Mouse (Mus musculus): ENCODE data around the gene Tcf15. TPM values are rescaled to one million over a fixed set of nuclear protein-coding genes. Genes with fewer than 3 reads are reported as not detected.

The Tcf15 gene
- polyA plus RNA-seq, 1 experiment: 2.4 TPM

DNA sequence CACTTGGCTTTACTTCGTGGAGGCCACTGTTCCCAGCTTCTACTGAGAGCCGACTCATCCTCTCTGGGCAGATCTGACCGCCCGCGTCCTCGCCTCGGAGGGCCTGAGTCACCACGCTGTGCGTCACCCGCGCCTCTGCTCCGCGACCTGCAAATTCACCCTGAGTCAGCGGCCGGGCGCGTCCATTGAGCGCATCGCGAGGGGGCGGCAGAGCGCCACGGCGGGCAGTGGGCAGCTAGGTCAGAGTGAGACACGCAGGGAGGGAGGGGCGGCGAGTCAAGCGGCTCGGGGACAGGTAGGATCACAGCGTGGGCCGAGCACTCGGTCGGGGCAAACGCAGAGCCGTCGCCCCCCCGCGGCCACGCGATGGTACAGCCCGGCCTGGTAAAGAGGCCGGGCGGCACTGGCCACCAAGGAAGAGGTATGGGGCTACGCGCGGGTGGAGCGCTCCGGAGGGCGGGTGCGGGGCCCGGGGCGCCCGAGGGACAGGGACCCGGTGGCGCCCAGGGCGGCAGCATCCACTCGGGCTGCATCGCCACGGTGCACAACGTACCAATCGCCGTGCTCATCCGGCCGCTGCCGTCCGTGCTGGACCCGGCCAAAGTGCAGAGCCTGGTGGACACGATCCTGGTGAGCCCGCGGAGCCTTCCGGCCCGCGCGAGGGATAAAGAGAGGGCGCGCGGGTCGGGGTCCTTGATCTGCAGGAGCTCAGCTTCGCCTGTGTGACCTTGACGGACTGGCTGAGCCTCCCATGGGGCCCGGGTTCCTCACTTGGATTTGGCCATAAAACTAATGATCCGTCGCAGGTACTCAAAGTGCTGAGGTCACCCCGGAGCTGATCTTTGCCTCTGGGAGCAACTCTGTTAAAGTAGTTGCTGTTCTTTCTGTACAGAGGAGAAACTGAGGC, 37.8 kb upstream of the Tcf15 start, which contains the start of gene Srxn1:
Gene Srxn1, plus strand, starts transcription at position 199 of the 907 bp plus-strand sequence.
- DNase-seq: peak; percentile 87
- TF ChIP-seq CTCF (IDR thresholded peaks at IDR 0.05; ENCODE audit: insufficient read depth, low read length) (no peak), POLR2A (IDR thresholded peaks at IDR 0.05; ENCODE audit: borderline replicate concordance, extremely low read depth, low read depth, low read length) (peak; percentile 53; the same call in 1 of the 2 replicates)
- Histone ChIP-seq H3K4me1 (ENCODE audit: control insufficient read depth, insufficient read depth, low read length) (peaks cover 6% of the 10 kb centered on the region; the same call in 1 of the 2 replicates), H3K4me3 (replicated peaks; ENCODE audit: extremely low read depth, low read depth, low read length) (peak within 1 kb of the TSS; percentile 76)
- WGBS: 1% methylated on average over 84 of the region's 84 CpGs

GRCm38 (mm10) chr2:152106225-152106595, 37.2 kb upstream of the Tcf15 start:
- no peak for DNase-seq
- peaks cover 6% of the 10 kb centered on the region; the same call in 1 of the 2 replicates for H3K4me1 ChIP-seq (ENCODE audit: control insufficient read depth, insufficient read depth, low read length)
- H3K4me3 ChIP-seq (replicated peaks; ENCODE audit: extremely low read depth, low read depth, low read length): peak overlapping the region; percentile 76
- WGBS: 75% methylated on average over 3 of the region's 3 CpGs
- no peak for TF ChIP-seq CTCF (IDR thresholded peaks at IDR 0.05; ENCODE audit: insufficient read depth, low read length)
- TF ChIP-seq POLR2A (IDR thresholded peaks at IDR 0.05; ENCODE audit: borderline replicate concordance, extremely low read depth, low read depth, low read length): no peak

DNA sequence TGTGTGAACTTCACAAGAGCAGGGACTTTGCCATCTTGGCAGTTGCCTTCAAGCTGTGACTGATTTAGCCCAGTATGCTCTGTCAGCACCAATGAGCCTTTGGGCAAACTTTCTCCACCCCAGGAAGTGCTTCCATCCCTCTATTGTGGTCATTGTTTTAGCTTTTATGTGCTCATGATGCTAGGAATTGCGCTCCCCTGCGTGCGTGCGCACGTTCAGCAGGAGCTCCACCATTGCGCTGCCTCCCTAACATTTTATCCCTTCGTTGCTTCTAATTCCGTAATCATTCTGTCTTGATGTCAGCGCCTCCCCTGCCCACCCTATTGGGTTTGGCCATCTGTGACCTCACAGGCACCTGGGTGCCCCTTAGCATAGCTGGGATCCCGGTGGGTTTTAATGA, 36.8 kb upstream of the Tcf15 start:
- 97% methylated on average over 10 of the region's 10 CpGs for WGBS
- TF ChIP-seq CTCF (IDR thresholded peaks at IDR 0.05; ENCODE audit: insufficient read depth, low read length): no peak
- no peak for TF ChIP-seq POLR2A (IDR thresholded peaks at IDR 0.05; ENCODE audit: borderline replicate concordance, extremely low read depth, low read depth, low read length)
- DNase-seq: no peak
- H3K4me1 ChIP-seq (ENCODE audit: control insufficient read depth, insufficient read depth, low read length): peaks cover 6% of the 10 kb centered on the region; the same call in 1 of the 2 replicates
- H3K4me3 ChIP-seq (replicated peaks; ENCODE audit: extremely low read depth, low read depth, low read length): no peak overlapping the region

- no peak for DNase-seq
- 72% methylated on average over 7 of the region's 7 CpGs for WGBS
- Histone ChIP-seq H3K4me3 (replicated peaks; ENCODE audit: extremely low read depth, low read depth, low read length) (no peak overlapping the region), H3K4me1 (ENCODE audit: control insufficient read depth, insufficient read depth, low read length) (peaks cover 6% of the 10 kb centered on the region; the same call in 1 of the 2 replicates)
- no peak for TF ChIP-seq POLR2A (IDR thresholded peaks at IDR 0.05; ENCODE audit: borderline replicate concordance, extremely low read depth, low read depth, low read length)
- TF ChIP-seq CTCF (IDR thresholded peaks at IDR 0.05; ENCODE audit: insufficient read depth, low read length): no peak
These were observed 34.7 kb upstream of the Tcf15 start for GRCm38 (mm10) chr2:152108702-152109101.

GRCm38 (mm10) chr2:152109386-152109785, 34.0 kb upstream of the Tcf15 start:
- no peak for DNase-seq
- WGBS: 89% methylated on average over 5 of the region's 5 CpGs
- no peak for TF ChIP-seq CTCF (IDR thresholded peaks at IDR 0.05; ENCODE audit: insufficient read depth, low read length)
- no peak for TF ChIP-seq POLR2A (IDR thresholded peaks at IDR 0.05; ENCODE audit: borderline replicate concordance, extremely low read depth, low read depth, low read length)
- Histone ChIP-seq H3K4me1 (ENCODE audit: control insufficient read depth, insufficient read depth, low read length) (peaks cover 6% of the 10 kb centered on the region; the same call in 1 of the 2 replicates), H3K4me3 (replicated peaks; ENCODE audit: extremely low read depth, low read depth, low read length) (no peak overlapping the region)

DNA sequence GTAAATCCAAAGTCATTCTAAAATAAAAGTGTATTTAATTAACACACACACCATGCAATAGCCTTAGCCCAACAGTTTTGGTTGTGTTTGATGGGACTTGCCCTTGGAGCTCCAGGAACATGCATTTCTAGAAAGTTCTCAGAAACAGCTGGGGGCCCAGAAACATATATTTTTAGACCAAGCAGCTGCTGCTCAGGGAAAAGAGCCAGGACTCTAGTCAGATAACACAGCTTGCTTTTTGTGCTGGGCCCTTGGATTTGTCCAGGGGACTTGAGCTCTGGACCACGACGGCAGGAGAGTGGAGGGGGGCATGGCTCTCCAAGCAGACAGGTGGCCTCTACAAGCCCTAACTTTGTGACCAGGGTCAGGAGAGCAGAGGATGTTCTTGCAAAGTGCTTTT, 32.0 kb upstream of the Tcf15 start:
- H3K4me3 ChIP-seq (replicated peaks; ENCODE audit: extremely low read depth, low read depth, low read length): no peak overlapping the region
- no peaks in the 10 kb centered on the region for H3K4me1 ChIP-seq (ENCODE audit: control insufficient read depth, insufficient read depth, low read length)
- WGBS: 60% methylated on average over 2 of the region's 2 CpGs
- no peak for DNase-seq
- TF ChIP-seq CTCF (IDR thresholded peaks at IDR 0.05; ENCODE audit: insufficient read depth, low read length) (no peak), POLR2A (IDR thresholded peaks at IDR 0.05; ENCODE audit: borderline replicate concordance, extremely low read depth, low read depth, low read length) (no peak)

DNA sequence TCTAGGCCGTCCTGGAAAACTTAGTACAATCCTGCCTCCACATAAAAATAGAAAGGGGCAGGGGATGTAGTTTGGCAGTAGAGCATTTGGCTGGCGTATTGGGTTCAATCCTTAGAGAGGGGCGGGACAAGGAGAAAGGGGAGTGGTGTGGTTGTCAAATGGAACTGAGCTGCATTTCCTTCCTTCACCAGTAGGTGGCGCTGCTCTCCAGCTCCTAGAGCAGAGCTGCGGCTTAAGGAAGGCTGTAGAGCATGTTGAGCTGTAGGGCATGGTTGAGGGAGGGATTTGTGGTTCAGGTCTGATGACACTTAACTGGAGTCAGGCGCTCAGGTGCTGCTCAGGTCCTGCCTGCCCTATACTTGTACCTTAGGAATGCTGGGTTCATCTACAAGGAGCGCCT, 31.4 kb upstream of the Tcf15 start:
- peak; percentile 88 for DNase-seq
- WGBS: 4% methylated on average over 7 of the region's 7 CpGs
- no peaks in the 10 kb centered on the region for H3K4me1 ChIP-seq (ENCODE audit: control insufficient read depth, insufficient read depth, low read length)
- H3K4me3 ChIP-seq (replicated peaks; ENCODE audit: extremely low read depth, low read depth, low read length): no peak overlapping the region
- TF ChIP-seq CTCF (IDR thresholded peaks at IDR 0.05; ENCODE audit: insufficient read depth, low read length) (peak; percentile 100), POLR2A (IDR thresholded peaks at IDR 0.05; ENCODE audit: borderline replicate concordance, extremely low read depth, low read depth, low read length) (no peak)

DNA sequence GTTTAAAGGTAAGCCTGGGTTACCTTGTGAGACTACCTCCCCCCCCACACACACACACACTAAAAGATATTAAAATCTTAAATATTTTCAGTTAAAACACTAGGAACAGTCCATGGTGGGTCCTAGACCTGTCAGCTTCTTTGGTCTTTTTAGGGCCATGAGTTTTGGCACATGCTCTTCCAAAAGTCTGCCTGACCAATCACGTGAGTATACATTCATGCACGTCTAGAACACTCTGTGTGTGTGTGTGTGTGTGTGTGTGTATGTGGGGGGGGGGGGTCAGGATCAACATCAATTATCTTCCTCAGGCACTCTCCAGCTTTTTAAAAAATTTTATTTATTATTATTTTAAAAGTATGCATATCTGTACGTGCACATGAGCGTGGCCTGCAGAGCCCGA, 30.9 kb upstream of the Tcf15 start:
- no peak overlapping the region for H3K4me3 ChIP-seq (replicated peaks; ENCODE audit: extremely low read depth, low read depth, low read length)
- WGBS: 84% methylated on average over 5 of the region's 5 CpGs
- no peaks in the 10 kb centered on the region for H3K4me1 ChIP-seq (ENCODE audit: control insufficient read depth, insufficient read depth, low read length)
- DNase-seq: no peak
- no peak for TF ChIP-seq POLR2A (IDR thresholded peaks at IDR 0.05; ENCODE audit: borderline replicate concordance, extremely low read depth, low read depth, low read length)
- no peak for TF ChIP-seq CTCF (IDR thresholded peaks at IDR 0.05; ENCODE audit: insufficient read depth, low read length)

DNA sequence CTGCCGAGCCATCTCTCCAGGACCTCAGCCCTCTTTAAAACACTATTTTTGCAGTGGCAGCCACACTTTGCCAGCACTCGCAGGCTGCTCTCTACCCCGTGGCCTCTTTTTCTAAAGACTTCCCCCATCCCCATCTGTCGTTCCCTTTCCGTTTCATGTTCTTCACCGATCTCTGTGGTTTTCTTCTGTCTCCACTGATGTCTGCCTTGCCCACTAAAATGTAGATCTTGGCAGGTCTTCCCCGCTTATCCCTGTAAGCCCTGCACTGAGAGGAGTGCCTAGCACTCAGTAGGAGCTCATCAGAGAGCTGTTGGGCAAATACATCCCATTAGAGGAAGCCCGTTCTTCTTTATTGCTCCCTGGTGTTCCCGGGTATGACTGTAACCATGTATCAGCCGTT, 30.4 kb upstream of the Tcf15 start:
- Histone ChIP-seq H3K4me1 (ENCODE audit: control insufficient read depth, insufficient read depth, low read length) (no peaks in the 10 kb centered on the region), H3K4me3 (replicated peaks; ENCODE audit: extremely low read depth, low read depth, low read length) (no peak overlapping the region)
- whole genome bisulfite sequencing: 70% methylated on average over 10 of the region's 10 CpGs
- no peak for DNase-seq
- no peak for TF ChIP-seq CTCF (IDR thresholded peaks at IDR 0.05; ENCODE audit: insufficient read depth, low read length)
